Mouse (Mus musculus): ENCODE data around the gene Trem2. TPM values are rescaled to one million over a fixed set of nuclear protein-coding genes. Genes with fewer than 3 reads are reported as not detected.

Trem2 gene
- total and polyA plus RNA-seq, 3 experiments: not detected

DNA sequence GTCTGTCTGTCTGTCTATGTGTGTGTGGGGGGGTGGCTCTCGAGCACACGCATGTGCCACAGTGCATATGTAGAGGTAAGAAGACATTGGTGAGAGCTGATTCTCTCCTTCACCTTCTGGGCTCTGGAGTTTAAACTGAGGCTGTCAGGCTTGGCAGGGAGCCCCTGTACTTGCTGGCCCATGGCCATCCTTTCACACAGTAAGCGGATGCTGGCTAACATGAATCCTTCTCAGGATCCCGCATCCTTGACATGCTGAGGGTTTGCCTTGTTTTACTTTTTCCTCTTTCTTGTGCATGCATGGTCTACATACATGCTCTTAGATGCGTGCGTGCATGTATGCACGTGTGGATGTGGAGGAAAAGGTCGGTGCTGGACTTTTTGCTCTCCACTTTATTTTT lies 16.8 kb downstream of the Trem2 start:
- H3K79me2 ChIP-seq (replicated peaks; ENCODE audit: control insufficient read depth, extremely low read depth, insufficient read depth, poor library complexity, severe bottlenecking): no peaks in the 10 kb centered on the region
- H3K4me2 ChIP-seq (ENCODE audit: insufficient read depth, low read depth, poor library complexity, severe bottlenecking): no peak overlapping the region
- DNase-seq (ENCODE audit: extremely low read depth): no peak
- TF ChIP-seq MAZ (IDR thresholded peaks at IDR 0.05; ENCODE audit: low read depth, low read length) (no peak), IRF4 (IDR thresholded peaks at IDR 0.05; ENCODE audit: low read depth, low read length) (no peak), MYC (IDR thresholded peaks at IDR 0.05; ENCODE audit: low read depth, low read length) (no peak), ZKSCAN1 (IDR thresholded peaks at IDR 0.05; ENCODE audit: borderline replicate concordance, low read depth, low read length) (no peak), MAX (IDR thresholded peaks at IDR 0.05; ENCODE audit: low read length) (no peak), NRF1 (IDR thresholded peaks at IDR 0.05; ENCODE audit: low read depth, low read length) (no peak), CTCF (conservative IDR thresholded peaks at IDR 0.05 in 1 of 2, IDR thresholded peaks at IDR 0.05 in 1 of 2; ENCODE audit: low read depth in 2 of 2, low read length in 2 of 2) (no peak), RCOR1 (conservative IDR thresholded peaks at IDR 0.05; ENCODE audit: low read depth, low read length) (no peak), JUND (conservative IDR thresholded peaks at IDR 0.05; ENCODE audit: low read depth, low read length) (no peak), SMC3 (IDR thresholded peaks at IDR 0.05; ENCODE audit: low read depth, low read length) (no peak), BHLHE40 (IDR thresholded peaks at IDR 0.05; ENCODE audit: low read depth, low read length) (no peak), KAT2A (IDR thresholded peaks at IDR 0.05; ENCODE audit: insufficient replicate concordance, low read length) (no peak), NELFE (IDR thresholded peaks at IDR 0.05; ENCODE audit: low read depth, low read length) (no peak), ZC3H11A (IDR thresholded peaks at IDR 0.05; ENCODE audit: low read depth, low read length) (no peak), MXI1 (IDR thresholded peaks at IDR 0.05; ENCODE audit: low read depth, low read length) (no peak), CHD1 (IDR thresholded peaks at IDR 0.05; ENCODE audit: low read depth, low read length) (no peak), CHD2 (IDR thresholded peaks at IDR 0.05; ENCODE audit: low read length) (no peak), ZMIZ1 (IDR thresholded peaks at IDR 0.05; ENCODE audit: low read depth, low read length) (no peak)
- H3K4me1 ChIP-seq (ENCODE audit: control insufficient read depth in 1 of 2, insufficient read depth in 2 of 2): no peaks in the 10 kb centered on the region
- in situ Hi-C loops (cut with MboI; ENCODE audit: low pct_ligation_motif_present, low pct_unique_long_range_greater_than_20kb, low sequenced_read_pairs): no loop called here
- dilution Hi-C loops (cut with MboI; ENCODE audit: extremely low pct_ligation_motif_present, extremely low pct_unique_long_range_greater_than_20kb, low sequenced_read_pairs): no loop called here
- H3K4me3 ChIP-seq (replicated peaks in 1 of 3; ENCODE audit: low read depth in 2 of 3, low read length in 2 of 3, poor library complexity in 1 of 3): no peak overlapping the region
- H3K27ac ChIP-seq (ENCODE audit: insufficient read depth, low read depth): no peak overlapping the region
- H3K27me3 ChIP-seq (replicated peaks): peaks cover 7% of the 10 kb centered on the region
- no peaks in the 10 kb centered on the region for H3K9me3 ChIP-seq (replicated peaks; ENCODE audit: low read length)
- no peak overlapping the region for H3K9ac ChIP-seq (ENCODE audit: insufficient read depth, low read depth)
- H3K36me3 ChIP-seq (replicated peaks in 1 of 2; ENCODE audit: control insufficient read depth in 1 of 2, insufficient read depth in 1 of 2, low read length in 1 of 2): no peaks in the 10 kb centered on the region

DNA sequence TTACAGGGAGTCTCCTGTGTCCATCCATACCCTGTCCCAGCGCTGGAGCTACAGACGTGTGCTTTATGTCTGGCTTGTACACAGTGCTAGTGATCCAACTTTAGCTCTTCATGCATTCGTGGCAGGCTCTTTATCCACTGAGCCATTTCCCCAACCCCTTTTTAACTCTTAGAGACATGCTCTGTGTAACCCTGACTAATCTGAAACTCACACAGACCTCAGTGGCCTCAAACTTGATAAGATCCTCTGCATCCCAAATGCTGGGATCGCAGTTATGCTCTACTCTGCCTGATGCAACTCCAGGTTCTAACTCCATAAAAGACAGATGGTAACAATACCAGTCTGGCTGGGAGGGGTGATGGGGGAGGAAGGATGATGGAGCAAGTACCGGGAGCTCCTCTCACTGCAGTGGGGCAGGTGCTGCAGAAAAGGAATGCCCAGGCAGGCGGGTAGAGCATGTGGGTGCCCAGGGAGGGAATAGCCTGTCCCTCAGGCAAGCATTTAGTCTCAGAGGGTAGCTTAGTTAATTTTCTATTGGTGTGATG lies 17.3 kb downstream of the Trem2 start:
- H3K79me2 ChIP-seq (replicated peaks; ENCODE audit: control insufficient read depth, extremely low read depth, insufficient read depth, poor library complexity, severe bottlenecking): no peaks in the 10 kb centered on the region
- no peak for DNase-seq (ENCODE audit: extremely low read depth)
- no peak overlapping the region for H3K4me2 ChIP-seq (ENCODE audit: insufficient read depth, low read depth, poor library complexity, severe bottlenecking)
- no peaks in the 10 kb centered on the region for H3K9me3 ChIP-seq (replicated peaks; ENCODE audit: low read length)
- H3K36me3 ChIP-seq (replicated peaks in 1 of 2; ENCODE audit: control insufficient read depth in 1 of 2, insufficient read depth in 1 of 2, low read length in 1 of 2): no peaks in the 10 kb centered on the region
- in situ Hi-C loops (cut with MboI; ENCODE audit: low pct_ligation_motif_present, low pct_unique_long_range_greater_than_20kb, low sequenced_read_pairs) (no loop called here), dilution Hi-C loops (cut with MboI; ENCODE audit: extremely low pct_ligation_motif_present, extremely low pct_unique_long_range_greater_than_20kb, low sequenced_read_pairs) (no loop called here)
- no peak for TF ChIP-seq MAZ (IDR thresholded peaks at IDR 0.05; ENCODE audit: low read depth, low read length)
- no peak for TF ChIP-seq BHLHE40 (IDR thresholded peaks at IDR 0.05; ENCODE audit: low read depth, low read length)
- no peak overlapping the region for H3K27ac ChIP-seq (ENCODE audit: insufficient read depth, low read depth)
- H3K4me3 ChIP-seq (replicated peaks in 1 of 3; ENCODE audit: low read depth in 2 of 3, low read length in 2 of 3, poor library complexity in 1 of 3): no peak overlapping the region
- no peak overlapping the region for H3K9ac ChIP-seq (ENCODE audit: insufficient read depth, low read depth)
- H3K27me3 ChIP-seq (replicated peaks): peaks cover 7% of the 10 kb centered on the region
- H3K4me1 ChIP-seq (ENCODE audit: control insufficient read depth in 1 of 2, insufficient read depth in 2 of 2): no peaks in the 10 kb centered on the region

Data from CH12.LX (cell line).